Mouse (Mus musculus) lung, postnatal 0 days (tissue): Measurements from ENCODE around the gene Nup88.

Experiments used
- CTCF ChIP-seq: IDR thresholded peaks from 2 replicates; pipeline ENCODE4 v1.5.1; 2016; ENCODE audit warnings: antibody characterized with exemption, mild to moderate bottlenecking
- EP300 ChIP-seq: IDR thresholded peaks from 2 replicates; pipeline ENCODE4 v1.6.1; 2016; ENCODE audit warnings: antibody characterized with exemption, mild to moderate bottlenecking, control low read depth

DNA sequence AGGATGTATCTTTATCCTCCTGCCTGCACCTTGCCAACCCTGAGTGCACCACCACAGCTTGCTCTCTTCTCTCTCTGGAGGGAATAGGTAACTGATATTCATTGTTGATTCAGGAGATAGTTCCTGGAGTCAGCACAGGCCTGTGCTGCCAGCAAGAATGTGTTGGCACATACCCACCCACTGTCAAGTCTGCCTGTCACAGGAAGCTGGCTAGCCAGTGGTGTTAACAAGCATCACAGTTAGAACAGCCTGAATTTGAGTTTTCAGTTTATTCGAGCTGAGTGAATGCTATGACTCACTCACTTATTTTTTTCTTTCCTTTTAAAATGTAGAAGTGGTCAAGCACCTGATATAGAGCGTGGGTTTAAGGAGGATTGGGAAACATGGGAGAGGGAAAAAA is 51.9 kb downstream of the Nup88 start:
- TF ChIP-seq CTCF (no peak), EP300 (no peak)
